Mouse (Mus musculus): ENCODE results near the gene Idua.

DNA sequence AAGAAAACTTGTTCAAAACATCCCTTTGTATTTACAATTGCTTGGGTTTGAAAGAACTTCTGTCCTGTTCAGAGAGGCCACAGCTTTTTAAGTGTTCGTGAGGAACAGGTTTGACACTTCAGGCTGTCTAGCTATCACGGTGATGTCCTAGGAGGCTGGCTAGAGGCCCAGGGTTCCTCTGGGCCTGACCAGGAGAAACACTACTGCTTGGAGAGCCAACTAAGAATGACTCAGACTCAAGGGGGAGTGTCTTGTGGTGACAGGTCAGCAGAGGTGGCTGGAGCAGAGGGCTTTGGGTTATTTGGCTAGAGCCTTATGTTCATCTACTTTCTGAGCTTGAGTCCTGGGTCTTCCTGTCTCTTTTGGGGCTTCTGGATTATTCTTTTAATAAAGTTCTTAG is 63.9 kb downstream of the Idua start:
- TF ChIP-seq POLR2A (IDR thresholded peaks at IDR 0.05; ENCODE audit: borderline replicate concordance, extremely low read depth, insufficient read depth, insufficient read length, poor library complexity, severe bottlenecking), result no peak
- no peak for TF ChIP-seq CTCF (IDR thresholded peaks at IDR 0.05; ENCODE audit: borderline replicate concordance, extremely low read depth, insufficient read depth, insufficient read length)
